Mouse (Mus musculus) left cerebral cortex, postnatal 10 days (tissue): ENCODE data around the gene Ndrg3. TPM values are rescaled to one million over a fixed set of nuclear protein-coding genes. Genes with fewer than 3 reads are reported as not detected.
"Not testable (repeated sequence)": the region's sequence is repeated elsewhere in the genome, so short reads cannot be mapped to it uniquely, and the experiment has no call there.

ENCODE experiments used
- DNase-seq, 2 experiments: peaks; one replicate each; pipeline ENCODE4 v3.0.0; 2021 to 2022; ENCODE audit warnings: low spot score in 2 of 2, mixed read lengths in 1 of 2; ENCODE audit errors: extremely low spot score in 1 of 2
- intact Hi-C: fragments of 180-260 bp; cut with DNase I; formaldehyde crosslinking; loops from one replicate; pipeline ENCODE4 v1.15.1; 2025
- total RNA-seq, 2 experiments: library from RNA; stranded (reverse); gene quantifications; 2 replicates each; pipeline ENCODE4 v1.2.3; 2021

Ndrg3 gene
- total RNA-seq, 2 experiments from 2014 or later, result 581 to 586 TPM

- no peak for DNase-seq
- intact Hi-C loops, result no loop called here
Observed at GRCm38 (mm10) chr2:156887017-156887416, 104.8 kb downstream of the Ndrg3 start, which contains the start of gene Sla2. TSS of gene Sla2 (minus strand) at chr2:156887192.

GRCm38 (mm10) chr2:156886084-156886631 is 105.7 kb downstream of the Ndrg3 start:
- DNase-seq, result no peak
- intact Hi-C loops, result no loop called here

- intact Hi-C loops, DNase-seq: not testable (repeated sequence)
Observed at GRCm38 (mm10) chr2:156885666-156886065, 106.2 kb downstream of the Ndrg3 start.

GRCm38 (mm10) chr2:156884396-156885211 is 107.3 kb downstream of the Ndrg3 start:
- no peak for DNase-seq
- intact Hi-C loops, result no loop called here

- DNase-seq, result no peak
- intact Hi-C loops, result no loop called here
Observed at GRCm38 (mm10) chr2:156882431-156883001, 109.3 kb downstream of the Ndrg3 start.

- no peak for DNase-seq
- intact Hi-C loops, result loop anchor here (10.0 kb wide), 1 partner anchor 215 kb away; no protein-coding TSS in a partner anchor
Observed at GRCm38 (mm10) chr2:156879541-156879940, 112.3 kb downstream of the Ndrg3 start.

- intact Hi-C loops, result loop anchor here (10.0 kb wide), 1 partner anchor 217 kb away; no protein-coding TSS in a partner anchor
- peak in 1 of 2 experiments; percentile 73 for DNase-seq
Observed at GRCm38 (mm10) chr2:156877726-156878125, 114.1 kb downstream of the Ndrg3 start.

Other genes starting within 250 kb of the Ndrg3 start
- 10 to 100 TPM; 17.5 to 20.6 TPM for gene Myl9, start 216.6 kb downstream of the Ndrg3 start, total RNA-seq
- 1 to 10 TPM; 1.8 to 3.1 TPM for gene Tgif2, start 152.0 kb downstream of the Ndrg3 start, total RNA-seq
- 1 to 10 TPM; 2.4 to 3.6 TPM for gene 4930518I15Rik, start 134.1 kb downstream of the Ndrg3 start, total RNA-seq
- 100 to 1,000 TPM; 119 to 121 TPM for gene Rab5if, start 128.9 kb downstream of the Ndrg3 start, total RNA-seq
- gene Sla2, start 104.9 kb downstream of the Ndrg3 start, total RNA-seq, result not detected
- gene Dsn1, start 15.1 kb upstream of the Ndrg3 start, total RNA-seq, result 1 to 10 TPM; 5.9 to 7.1 TPM
- 10 to 100 TPM; 61.2 to 61.4 TPM for gene Soga1, start 87.2 kb upstream of the Ndrg3 start, total RNA-seq
- not detected for gene Tldc2, start 95.0 kb upstream of the Ndrg3 start, total RNA-seq
- 10 to 100 TPM; 16.7 to 17.4 TPM for gene Samhd1, start 143.2 kb upstream of the Ndrg3 start, total RNA-seq
- 1 to 10 TPM; 2.1 to 2.5 TPM for gene Rbl1, start 212.5 kb upstream of the Ndrg3 start, total RNA-seq